Mouse (Mus musculus) erythroblast, embryonic 14.5 days (primary cell): ENCODE data around the gene Olfr689.

Experiments
- GATA1 ChIP-seq: IDR thresholded peaks from 2 replicates; pipeline ENCODE4 v1.6.1; 2012; ENCODE audit warnings: low read length, inconsistent platforms, mixed read lengths
- TAL1 ChIP-seq: IDR thresholded peaks from 3 replicates; pipeline ENCODE4 v1.6.1; 2012; ENCODE audit warnings: low read length, inconsistent platforms, mixed read lengths

DNA sequence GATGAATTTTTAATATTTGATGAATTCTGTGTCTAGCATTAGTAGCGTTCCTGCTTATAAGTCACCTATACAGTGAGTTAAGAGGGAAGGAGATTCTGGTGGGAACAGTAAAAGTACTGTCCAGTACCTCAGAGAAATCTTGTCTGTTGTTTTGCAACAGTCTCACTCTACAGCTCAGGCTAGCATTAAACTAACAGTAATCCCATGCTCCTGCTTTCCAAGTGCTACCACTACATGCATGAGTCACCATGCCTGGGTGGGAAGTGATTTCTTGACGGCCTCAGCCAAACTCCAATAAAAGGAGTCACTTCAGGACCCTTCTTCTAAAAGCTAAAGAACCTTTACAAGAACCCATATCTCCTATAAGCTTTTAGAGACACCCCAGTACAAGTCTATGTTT is 50.7 kb downstream of the Olfr689 start:
- no peak for TF ChIP-seq GATA1
- no peak for TF ChIP-seq TAL1
